Mouse (Mus musculus) cortical plate, adult 2 months (tissue): ENCODE data around the gene Zfp148. TPM values are rescaled to one million over a fixed set of nuclear protein-coding genes. Genes with fewer than 3 reads are reported as not detected.

Experiments
- H3K27ac ChIP-seq: fragments of 200-500 bp; 2 replicates; pipeline ENCODE4 v1.5.1; 2012; ENCODE audit warnings: low read length, control low read depth, inconsistent platforms; ENCODE audit not compliant: insufficient read depth
- H3K4me1 ChIP-seq: fragments of 200-500 bp; 2 replicates; pipeline ENCODE4 v1.6.1; 2011; ENCODE audit warnings: low read length; ENCODE audit not compliant: control insufficient read depth, insufficient read depth
- H3K4me3 ChIP-seq: fragments of 200-500 bp; 2 replicates; pipeline ENCODE4 v1.5.1; 2011; ENCODE audit warnings: mild to moderate bottlenecking, low read length, control low read depth; ENCODE audit not compliant: insufficient read depth
- CTCF ChIP-seq: fragments of 200-500 bp; IDR thresholded peaks from 2 replicates; pipeline ENCODE4 v1.5.1; 2011; ENCODE audit warnings: mild to moderate bottlenecking, control low read depth, low read length; ENCODE audit not compliant: insufficient read depth; ENCODE audit errors: extremely low read depth
- POLR2A ChIP-seq: fragments of 200-500 bp; IDR thresholded peaks from 2 replicates; pipeline ENCODE4 v1.6.1; 2011; ENCODE audit warnings: mild to moderate bottlenecking, low read length, control low read depth; ENCODE audit not compliant: insufficient read depth; ENCODE audit errors: extremely low read depth
- polyA plus RNA-seq: library from polyadenylated mRNA; depleted of rRNA; stranded (reverse); fragments of >200 nt; gene quantifications from 2 replicates; pipeline ENCODE4 v1.2.3, GENCODE M21; 2012; rRNA removed

The Zfp148 gene
- polyA plus RNA-seq, 1 experiment = 35.5 TPM

DNA sequence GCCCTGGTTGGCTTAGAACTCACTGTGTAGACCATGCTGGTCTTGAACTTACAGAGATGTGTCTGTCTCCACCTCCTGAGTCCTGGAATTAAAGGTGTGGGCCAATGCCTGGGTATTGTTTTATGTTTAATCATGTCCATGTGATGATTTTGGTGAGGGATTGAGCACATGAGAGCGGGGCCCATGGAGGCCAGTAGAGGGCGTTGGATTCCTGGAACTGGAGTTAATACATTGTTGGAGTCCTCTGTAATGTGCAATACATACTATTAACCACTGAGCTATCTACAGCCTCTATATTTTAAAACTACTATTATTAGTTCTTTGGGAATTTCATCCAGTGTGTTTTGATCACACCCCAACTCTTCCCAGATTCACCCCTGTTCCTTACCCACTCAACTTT is 163.7 kb downstream of the Zfp148 start:
- Histone ChIP-seq H3K4me3 (no peak overlapping the region), H3K4me1 (no peaks in the 10 kb centered on the region), H3K27ac (no peak overlapping the region)
- no peak for TF ChIP-seq CTCF
- TF ChIP-seq POLR2A = no peak

DNA sequence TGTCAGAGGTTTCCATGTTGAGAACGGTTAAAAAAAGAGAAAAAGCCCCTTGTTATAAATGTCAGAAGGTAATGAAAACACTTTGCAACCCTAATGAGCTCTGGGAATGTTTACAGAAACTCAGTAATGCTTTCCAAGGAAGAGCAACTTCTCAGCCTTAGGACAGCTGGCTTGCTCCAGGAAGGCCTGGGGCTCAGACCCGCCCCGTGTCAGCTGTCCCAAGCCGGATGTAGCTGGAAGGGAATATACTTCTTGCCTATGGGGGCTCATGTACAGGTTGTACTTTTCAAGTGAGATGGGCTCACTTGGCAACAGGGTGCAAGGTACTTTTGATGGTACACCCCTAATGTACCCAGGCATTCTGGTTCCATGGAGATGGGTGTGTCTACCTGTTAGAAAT is 164.9 kb downstream of the Zfp148 start:
- TF ChIP-seq POLR2A = no peak
- no peak for TF ChIP-seq CTCF
- Histone ChIP-seq H3K4me3 (no peak overlapping the region), H3K4me1 (no peaks in the 10 kb centered on the region), H3K27ac (no peak overlapping the region)

DNA sequence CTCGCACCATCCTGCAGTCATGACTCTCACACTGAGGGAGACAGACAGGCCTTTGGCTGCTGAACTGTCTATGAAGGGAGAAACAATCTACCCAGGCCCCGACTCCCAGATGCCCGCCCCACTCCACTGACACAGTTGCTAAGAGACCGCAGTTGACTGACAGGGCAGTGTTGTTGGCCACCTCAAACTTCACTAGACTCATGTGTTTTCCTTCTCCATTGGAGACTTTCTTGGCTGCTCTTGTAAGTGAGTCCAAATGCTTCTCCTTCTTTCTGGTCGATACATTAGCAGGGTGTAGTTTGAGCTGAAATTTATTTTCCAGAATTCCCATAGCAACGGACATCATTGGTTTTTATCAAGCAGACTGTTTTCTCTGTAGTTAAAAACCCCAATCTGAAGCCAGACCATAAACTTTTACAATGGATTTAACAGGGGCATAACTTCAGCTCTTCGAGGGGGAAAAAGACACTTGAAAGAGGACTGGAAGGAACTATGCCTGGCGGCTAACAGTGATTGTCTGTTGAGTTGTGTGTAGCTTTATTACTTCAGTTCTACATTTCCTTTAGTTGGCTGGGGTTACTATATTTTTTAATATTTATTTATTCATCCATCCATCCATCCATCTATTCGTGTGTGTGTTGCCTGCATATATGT is 173.2 kb downstream of the Zfp148 start:
- H3K27ac ChIP-seq = no peak overlapping the region
- H3K4me1 ChIP-seq = no peaks in the 10 kb centered on the region
- TF ChIP-seq CTCF (no peak), POLR2A (no peak)
- no peak overlapping the region for H3K4me3 ChIP-seq

Other genes with a start within 250 kb of the Zfp148 start
- gene Osbpl11, start 195.8 kb upstream of the Zfp148 start, polyA plus RNA-seq = 9.9 and 10.5 TPM in 2 replicates
- 24.3 and 24.5 TPM in 2 replicates for gene Snx4, start 129.4 kb upstream of the Zfp148 start, polyA plus RNA-seq
- gene Slc12a8, start 136.5 kb downstream of the Zfp148 start, polyA plus RNA-seq = 0.74 and 1.2 TPM in 2 replicates